Comparison of ENCODE assay signal across 8 mouse cellular contexts in the genomic region with DNA sequence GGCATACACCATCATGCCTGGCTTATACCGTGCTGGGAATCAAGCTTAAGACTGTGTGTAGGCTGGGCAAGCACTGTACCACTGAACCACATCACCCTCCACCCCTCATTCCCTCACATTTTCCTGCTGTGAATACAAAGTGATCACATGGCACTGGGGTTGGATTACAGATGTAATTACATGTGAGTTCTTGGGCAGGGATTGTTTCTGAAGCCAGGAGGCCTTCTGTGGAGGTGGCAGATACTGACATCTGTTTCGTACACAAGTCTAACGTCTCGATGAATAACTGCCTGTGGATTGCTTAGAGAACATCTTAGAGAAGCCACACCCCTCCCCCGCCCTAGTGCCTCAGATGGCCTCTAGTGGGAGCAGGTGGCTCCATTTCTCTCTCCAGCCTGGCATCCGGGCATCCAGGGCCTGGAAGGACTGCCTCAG.
DNase-seq lines count a peak whose midpoint lies in the region; ATAC-seq and TF ChIP-seq lines count a peak whose summit lies in the region.
"Had no signal": no experiment of that assay in that cellular context is flagged by ENCODE, and none has a peak within 500 bp of the region (broad histone marks: within the 10 kb centered on the region; RNA-seq: fewer than 3 reads in every experiment).

No protein-coding gene starts in this region.

- TF ChIP-seq EP300 in liver, embryonic 14.5 days (IDR thresholded peaks at IDR 0.05; ENCODE audit: low read depth): no peak

- H3K9me3 ChIP-seq in liver, embryonic 14.5 days (ENCODE audit: control insufficient read depth, low read length): no peaks in the 10 kb centered on the region
- no peaks in the 10 kb centered on the region for H3K9me3 ChIP-seq in liver, embryonic 12.5 days (replicated peaks)
- H3K9me3 ChIP-seq: embryonic facial prominence, embryonic 13.5 days had no signal

- 0 out of 4 replicates have a peak, but pooled peaks cover 0 to 2% of the 10 kb centered on the region in 2 experiments for H3K4me1 ChIP-seq in liver, embryonic 14.5 days (replicated peaks; ENCODE audit: control insufficient read depth in 2 of 2, insufficient read depth in 2 of 2, low read length in 1 of 2)
- no peaks in the 10 kb centered on the region for H3K4me1 ChIP-seq in liver, embryonic 12.5 days

- ATAC-seq in liver, embryonic 14.5 days (ENCODE audit: insufficient read depth): no peak
- ATAC-seq in liver, embryonic 12.5 days: no peak

- H3K27ac ChIP-seq in liver, embryonic 14.5 days: no peak overlapping the region
- no peak overlapping the region for H3K27ac ChIP-seq in liver, embryonic 12.5 days
- H3K27ac ChIP-seq: embryonic facial prominence, embryonic 13.5 days had no signal

- 49% methylated on average over 6 of the region's 6 CpGs for WGBS in liver, embryonic 14.5 days (ENCODE audit: insufficient replicate concordance)
- WGBS in liver, embryonic 12.5 days (ENCODE audit: insufficient replicate concordance): 49% methylated on average over 6 of the region's 6 CpGs

- no peak for DNase-seq in liver, embryonic 14.5 days (ENCODE audit: low read depth in 3 of 3, low spot score in 3 of 3)
- peak; percentile 47 for DNase-seq in Muller cell, postnatal 12 days (ENCODE audit: inconsistent ontology term)
- peak; percentile 79 for DNase-seq in cerebellum, adult 9-10 months
- DNase-seq in heart, postnatal 14 days: peak; percentile 37 to 52
- DNase-seq in left cerebral cortex, postnatal 4 days: peak; percentile 83
- peak; percentile 19 for DNase-seq in thymus, postnatal 25 days

- no peaks in the 10 kb centered on the region for H3K27me3 ChIP-seq in liver, embryonic 14.5 days (ENCODE audit: control insufficient read depth, insufficient read depth, low read length)
- no peaks in the 10 kb centered on the region for H3K27me3 ChIP-seq in liver, embryonic 12.5 days (replicated peaks)
- H3K27me3 ChIP-seq: embryonic facial prominence, embryonic 13.5 days had no signal

- TF ChIP-seq CTCF in liver, embryonic 14.5 days (IDR thresholded peaks at IDR 0.05; ENCODE audit: low read depth): peak; percentile 18; the same call in 1 of the 2 replicates

- intact Hi-C loops in heart, postnatal 14 days (cut with DNase I): loop anchor here (2.0 kb wide), 1 partner anchor 77 kb away; no protein-coding TSS in a partner anchor
- intact Hi-C loops in left cerebral cortex, postnatal 4 days (cut with DNase I): no loop called here

- no peaks in the 10 kb centered on the region for H3K36me3 ChIP-seq in liver, embryonic 14.5 days (replicated peaks; ENCODE audit: control insufficient read depth, insufficient read depth, low read depth)
- no peaks in the 10 kb centered on the region for H3K36me3 ChIP-seq in liver, embryonic 12.5 days

- no peak overlapping the region for H3K9ac ChIP-seq in liver, embryonic 14.5 days (replicated peaks)
- H3K9ac ChIP-seq in liver, embryonic 12.5 days: no peak overlapping the region
- H3K9ac ChIP-seq: embryonic facial prominence, embryonic 13.5 days had no signal

- H3K4me2 ChIP-seq in liver, embryonic 14.5 days (ENCODE audit: low read depth): no peak overlapping the region
- no peak overlapping the region for H3K4me2 ChIP-seq in liver, embryonic 12.5 days
- H3K4me2 ChIP-seq: embryonic facial prominence, embryonic 13.5 days had no signal

- no peak overlapping the region for H3K4me3 ChIP-seq in liver, embryonic 14.5 days (ENCODE audit: insufficient read depth in 1 of 2, low read depth in 2 of 2, low read length in 2 of 2)
- H3K4me3 ChIP-seq in liver, embryonic 12.5 days: no peak overlapping the region
- H3K4me3 ChIP-seq: embryonic facial prominence, embryonic 13.5 days had no signal

Comparison
In these comparisons a context has a peak if more than half of its experiments do, and no peak if none do; other contexts are left out.
1. DNase-seq: peak in Muller cell, postnatal 12 days (single experiment), cerebellum, adult 9-10 months (single experiment), heart, postnatal 14 days (2 of 2), left cerebral cortex, postnatal 4 days (single experiment) and thymus, postnatal 25 days (single experiment); none in liver, embryonic 14.5 days (0 of 3).